Mouse (Mus musculus) intestine, embryonic 15.5 days (tissue): Measurements from ENCODE around the gene 4933417A18Rik. TPM values are rescaled to one million over a fixed set of nuclear protein-coding genes. Genes with fewer than 3 reads are reported as not detected.
"Not testable (repeated sequence)": the region's sequence is repeated elsewhere in the genome, so short reads cannot be mapped to it uniquely, and the experiment has no call there.

Experiments used
- ATAC-seq: fragments of 200-750 bp; cut with Nextera tagmentation; 2 replicates; pipeline ENCODE4 v1.8.0; 2017; ENCODE audit warnings: moderate TSS enrichment, moderate library complexity
- H3K27ac ChIP-seq: fragments of 300-500 bp; sonication (generic); 2 replicates; pipeline ENCODE4 v1.5.1; 2015; ENCODE audit warnings: mild to moderate bottlenecking, inconsistent platforms
- H3K27me3 ChIP-seq: fragments of 300-500 bp; sonication (generic); replicated peaks from 2 replicates; pipeline ENCODE4 v1.6.1; 2015; ENCODE audit warnings: inconsistent platforms
- H3K36me3 ChIP-seq: fragments of 300-500 bp; sonication (generic); 2 replicates; pipeline ENCODE4 v1.6.1; 2015; ENCODE audit warnings: inconsistent platforms
- H3K4me1 ChIP-seq: fragments of 300-500 bp; sonication (generic); replicated peaks from 2 replicates; pipeline ENCODE4 v1.6.1; 2015; ENCODE audit warnings: inconsistent platforms
- H3K4me2 ChIP-seq: fragments of 300-500 bp; sonication (generic); replicated peaks from 2 replicates; pipeline ENCODE4 v1.6.1; 2015; ENCODE audit warnings: mild to moderate bottlenecking, inconsistent platforms
- H3K4me3 ChIP-seq: fragments of 300-500 bp; sonication (generic); replicated peaks from 2 replicates; pipeline ENCODE4 v1.5.1; 2015; ENCODE audit warnings: inconsistent platforms
- H3K9ac ChIP-seq: fragments of 300-500 bp; sonication (generic); 2 replicates; pipeline ENCODE4 v1.6.1; 2015; ENCODE audit warnings: inconsistent platforms
- H3K9me3 ChIP-seq: fragments of 300-500 bp; sonication (generic); 2 replicates; pipeline ENCODE4 v1.6.1; 2016; ENCODE audit warnings: inconsistent platforms
- WGBS: fragments of 180-500 bp; shearing (Covaris S2); methylation state at CpG from one replicate; pipeline ENCODE4 v1.1.7; 2015; 5-methylcytosine and 5-hydroxymethylcytosine counted together
- polyA plus RNA-seq: library from polyadenylated mRNA; unstranded; fragments of >200 nt; fragmentation: Nextera tagmentation; extraction: Ambion mirVana; gene quantifications from 2 replicates; pipeline ENCODE4 v1.2.1, GENCODE M21; 2015

4933417A18Rik gene
- not detected in 2 replicates for polyA plus RNA-seq

DNA sequence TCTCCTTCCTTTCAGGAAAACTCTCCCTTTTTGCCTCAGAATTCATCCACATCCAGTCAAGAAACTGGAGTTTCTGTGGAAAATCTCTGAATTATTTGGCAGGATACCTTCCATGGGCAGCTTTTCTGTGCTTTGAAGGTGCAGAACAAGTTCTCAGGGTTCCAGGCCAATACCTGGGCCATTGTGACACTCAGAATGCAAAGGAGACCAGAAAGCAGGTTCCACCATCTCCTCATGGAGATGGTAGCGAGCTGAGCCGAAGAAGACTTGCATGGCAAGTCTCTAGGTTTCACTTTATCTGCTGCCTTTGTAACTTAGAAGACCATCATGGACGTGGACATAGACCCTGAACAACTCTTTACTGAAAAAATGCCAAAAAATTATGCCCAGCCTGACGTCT lies at the start of gene 4933417A18Rik, which contains the start of gene Fam217a:
Gene 4933417A18Rik (plus strand): TSS at position 200 of the 400 bp plus-strand sequence.
Gene Fam217a (minus strand): TSS at position 101 of the 400 bp plus-strand sequence.
- no peak for ATAC-seq
- Histone ChIP-seq H3K27me3 (no peaks in the 10 kb centered on the region), H3K27ac (no peak within 1 kb of the TSS), H3K9ac (no peak within 1 kb of the TSS), H3K4me1 (no peaks in the 10 kb centered on the region), H3K4me2 (no peak within 1 kb of the TSS), H3K9me3 (no peaks in the 10 kb centered on the region), H3K36me3 (no peaks in the 10 kb centered on the region), H3K4me3 (no peak within 1 kb of the TSS)
- 77% methylated on average over 4 of the region's 4 CpGs for WGBS

DNA sequence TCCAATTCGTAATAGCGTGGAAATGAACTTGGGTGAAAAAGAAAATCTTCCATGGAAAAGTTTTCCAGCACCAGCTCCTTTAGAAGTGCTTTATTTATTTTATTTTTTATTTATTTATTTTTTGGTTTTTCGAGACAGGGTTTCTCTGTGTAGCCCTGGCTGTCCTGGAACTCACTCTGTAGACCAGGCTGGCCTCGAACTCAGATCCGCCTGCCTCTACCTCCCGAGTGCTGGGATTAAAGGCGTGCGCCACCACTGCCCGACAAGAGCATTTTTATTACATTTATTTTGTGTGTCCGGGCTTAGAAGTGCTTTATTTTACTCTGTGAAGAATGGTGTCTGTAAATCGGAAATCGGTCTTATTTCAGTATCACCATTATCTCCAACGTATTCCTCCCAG lies 49.5 kb upstream of the 4933417A18Rik start:
- ATAC-seq: peak; percentile 17; the same call in 1 of the 2 replicates
- peak overlapping the region; percentile 75 for H3K4me2 ChIP-seq
- H3K4me3 ChIP-seq: peak overlapping the region; percentile 98

DNA sequence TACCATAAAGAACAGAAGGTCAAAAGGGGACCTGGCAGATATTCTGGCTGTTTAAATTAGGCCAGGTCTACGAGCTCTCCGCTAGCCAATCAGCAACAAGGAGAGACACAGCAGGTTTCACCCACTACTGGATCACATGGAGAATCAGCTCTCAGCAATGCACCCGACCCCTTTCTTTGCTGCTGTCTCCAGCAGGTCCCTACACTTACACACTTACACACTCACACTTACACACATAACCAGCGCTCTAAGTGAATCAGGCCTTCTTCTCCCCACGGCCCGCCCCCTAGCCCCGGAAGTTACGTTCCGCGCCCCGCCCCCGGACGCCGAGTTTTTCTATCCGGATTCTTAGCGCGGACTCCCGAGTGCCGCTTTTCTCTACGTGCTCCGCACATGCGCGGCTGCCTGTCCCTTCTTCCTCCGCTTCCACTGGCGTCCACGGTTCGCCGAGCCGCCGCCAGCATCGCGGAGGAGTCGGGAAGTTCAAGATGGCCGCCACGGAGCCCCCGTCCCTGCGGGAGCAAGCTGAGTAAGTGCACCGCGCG lies 49.0 kb upstream of the 4933417A18Rik start, which contains the start of gene Prpf4b:
Gene Prpf4b (plus strand): TSS at position 137 of the 545 bp plus-strand sequence.
- Histone ChIP-seq H3K27ac (peak within 1 kb of the TSS; percentile 99), H3K9me3 (no peaks in the 10 kb centered on the region), H3K9ac (peak within 1 kb of the TSS; percentile 98), H3K4me3 (peak within 1 kb of the TSS; percentile 98), H3K36me3 (peaks cover 3% of the 10 kb centered on the region; the same call in 1 of the 2 replicates), H3K27me3 (no peaks in the 10 kb centered on the region), H3K4me1 (peaks cover 6% of the 10 kb centered on the region; the same call in 1 of the 2 replicates), H3K4me2 (peak within 1 kb of the TSS; percentile 75)
- ATAC-seq: peak; percentile 82
- WGBS: under 1% methylated on average over 40 of the region's 40 CpGs

More for the DNA sequence above, 49.5 kb upstream of the 4933417A18Rik start:
- H3K9me3 ChIP-seq, H3K9ac ChIP-seq, H3K4me1 ChIP-seq, H3K27me3 ChIP-seq, H3K36me3 ChIP-seq: not testable (repeated sequence)
- WGBS: 15% methylated on average over 13 of the region's 13 CpGs
- H3K27ac ChIP-seq: peak overlapping the region; percentile 99

DNA sequence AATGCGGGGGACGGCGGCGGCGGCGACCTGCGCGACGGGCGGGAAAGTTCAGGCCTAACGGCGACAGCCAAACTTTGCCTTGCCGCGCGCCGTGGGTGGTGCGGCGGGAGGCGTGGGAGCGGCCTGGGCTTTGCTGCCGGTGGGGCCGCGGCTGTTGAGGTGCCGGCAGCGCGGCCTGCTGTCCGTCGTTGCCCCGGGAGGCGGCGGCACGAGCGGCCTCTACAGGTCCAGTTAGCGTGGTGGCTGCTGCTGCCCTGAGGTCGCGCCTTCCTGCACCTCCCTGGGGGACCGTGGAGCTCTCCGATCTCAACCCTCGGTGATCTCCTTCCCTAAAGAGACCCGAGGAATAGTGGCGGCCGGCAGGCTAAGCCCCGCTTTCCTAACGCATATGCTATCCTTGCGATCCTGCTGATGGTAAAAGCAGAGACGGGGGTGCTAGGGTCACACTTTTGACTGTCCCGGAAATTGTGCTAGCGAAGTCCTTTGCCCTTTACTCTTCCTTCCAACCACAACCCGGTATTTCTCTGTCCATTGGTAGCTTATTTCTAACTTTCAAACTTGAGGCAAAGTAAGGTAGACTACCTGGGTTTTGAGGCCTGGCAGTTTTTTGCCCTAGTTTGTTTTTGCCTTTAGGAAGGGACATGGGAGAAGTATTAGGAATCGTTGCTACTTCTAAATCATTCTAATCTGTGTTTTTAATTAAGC lies 48.3 kb upstream of the 4933417A18Rik start:
- H3K36me3 ChIP-seq: peaks cover 3% of the 10 kb centered on the region; the same call in 1 of the 2 replicates
- peak overlapping the region; percentile 98 for H3K9ac ChIP-seq
- peak overlapping the region; percentile 75 for H3K4me2 ChIP-seq
- H3K27me3 ChIP-seq: no peaks in the 10 kb centered on the region
- under 1% methylated on average over 50 of the region's 50 CpGs for whole genome bisulfite sequencing
- no peaks in the 10 kb centered on the region for H3K9me3 ChIP-seq
- peak overlapping the region; percentile 98 for H3K4me3 ChIP-seq
- ATAC-seq: peak; percentile 61
- H3K27ac ChIP-seq: peak overlapping the region; percentile 99
- peaks cover 6% of the 10 kb centered on the region; the same call in 1 of the 2 replicates for H3K4me1 ChIP-seq

DNA sequence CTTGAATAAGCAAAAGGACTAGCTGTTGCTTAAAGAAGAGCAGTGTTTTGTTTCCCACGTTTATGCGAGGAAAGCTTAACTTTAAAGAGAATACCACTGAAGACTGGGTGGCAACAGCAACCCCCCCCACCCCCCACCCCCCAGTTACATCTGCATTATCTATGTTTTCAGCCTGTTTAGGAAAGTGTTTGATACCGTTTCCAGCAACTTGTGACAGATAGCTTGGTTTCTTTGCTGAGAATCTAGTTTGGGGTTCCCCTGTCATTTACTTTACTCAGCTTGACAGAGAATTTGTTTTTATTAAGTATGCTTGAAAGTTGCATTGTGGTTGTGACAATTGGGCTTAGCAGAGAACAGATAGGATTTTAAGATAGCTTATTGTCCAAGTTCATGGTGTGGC lies 47.7 kb upstream of the 4933417A18Rik start:
- Histone ChIP-seq H3K9ac (peak overlapping the region; percentile 98), H3K36me3 (peaks cover 3% of the 10 kb centered on the region; the same call in 1 of the 2 replicates), H3K4me3 (peak overlapping the region; percentile 98), H3K27me3 (no peaks in the 10 kb centered on the region), H3K4me1 (peaks cover 6% of the 10 kb centered on the region; the same call in 1 of the 2 replicates), H3K27ac (no peak overlapping the region), H3K9me3 (no peaks in the 10 kb centered on the region), H3K4me2 (peak overlapping the region; percentile 75)
- WGBS: 5% methylated on average over 3 of the region's 3 CpGs
- ATAC-seq: no peak

DNA sequence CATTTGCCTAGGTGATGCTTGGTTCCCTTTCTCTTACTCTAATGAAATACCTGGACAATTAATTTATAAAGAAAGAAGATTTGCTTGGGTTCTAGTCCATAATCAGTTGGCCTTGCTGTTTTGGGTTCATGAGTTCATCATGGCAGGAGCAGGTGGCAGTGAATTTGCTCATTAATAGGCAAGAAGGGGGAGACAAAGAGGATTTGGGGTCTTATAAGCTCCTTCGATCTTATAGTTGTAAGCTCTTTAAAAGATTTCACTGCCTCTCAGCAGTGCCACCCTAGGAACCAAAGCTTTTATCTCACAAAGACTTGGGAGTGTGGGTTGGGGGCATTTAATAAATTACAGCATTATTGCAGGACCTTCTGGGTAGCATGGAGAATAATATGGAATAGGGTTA lies 31.3 kb upstream of the 4933417A18Rik start:
- Histone ChIP-seq H3K4me1 (no peaks in the 10 kb centered on the region), H3K4me3 (no peak overlapping the region), H3K27me3 (no peaks in the 10 kb centered on the region), H3K9me3 (no peaks in the 10 kb centered on the region), H3K9ac (no peak overlapping the region), H3K36me3 (peaks cover 47% of the 10 kb centered on the region), H3K27ac (no peak overlapping the region), H3K4me2 (no peak overlapping the region)
- ATAC-seq: no peak
- 100% methylated on average over 1 of the region's 1 CpGs for WGBS

DNA sequence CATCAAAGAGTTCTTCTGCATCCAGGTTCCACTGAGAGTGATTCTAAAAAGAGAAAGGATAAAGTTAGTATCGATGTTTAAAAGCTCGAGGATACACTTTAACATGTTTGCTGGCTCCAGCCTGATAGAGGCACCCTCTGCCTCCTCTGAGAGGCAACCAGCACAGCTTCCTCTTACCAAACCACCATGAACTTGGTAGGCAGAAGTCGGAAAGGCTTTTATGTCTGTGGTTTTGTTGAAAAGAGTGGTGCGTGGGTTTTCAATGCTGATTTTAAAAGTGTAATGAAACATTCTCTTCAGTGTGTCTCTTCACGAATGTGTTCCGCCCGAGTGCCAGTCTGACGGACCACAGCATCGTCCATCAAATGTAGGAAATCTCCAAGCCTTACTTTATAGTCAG lies 9.6 kb upstream of the 4933417A18Rik start:
- no peak overlapping the region for H3K4me3 ChIP-seq
- no peak overlapping the region for H3K27ac ChIP-seq
- peaks cover 5% of the 10 kb centered on the region; the same call in 1 of the 2 replicates for H3K4me1 ChIP-seq
- ATAC-seq: no peak
- H3K9ac ChIP-seq: no peak overlapping the region
- H3K36me3 ChIP-seq: no peaks in the 10 kb centered on the region
- WGBS: 79% methylated on average over 9 of the region's 9 CpGs
- no peak overlapping the region for H3K4me2 ChIP-seq
- H3K27me3 ChIP-seq: no peaks in the 10 kb centered on the region
- no peaks in the 10 kb centered on the region for H3K9me3 ChIP-seq

DNA sequence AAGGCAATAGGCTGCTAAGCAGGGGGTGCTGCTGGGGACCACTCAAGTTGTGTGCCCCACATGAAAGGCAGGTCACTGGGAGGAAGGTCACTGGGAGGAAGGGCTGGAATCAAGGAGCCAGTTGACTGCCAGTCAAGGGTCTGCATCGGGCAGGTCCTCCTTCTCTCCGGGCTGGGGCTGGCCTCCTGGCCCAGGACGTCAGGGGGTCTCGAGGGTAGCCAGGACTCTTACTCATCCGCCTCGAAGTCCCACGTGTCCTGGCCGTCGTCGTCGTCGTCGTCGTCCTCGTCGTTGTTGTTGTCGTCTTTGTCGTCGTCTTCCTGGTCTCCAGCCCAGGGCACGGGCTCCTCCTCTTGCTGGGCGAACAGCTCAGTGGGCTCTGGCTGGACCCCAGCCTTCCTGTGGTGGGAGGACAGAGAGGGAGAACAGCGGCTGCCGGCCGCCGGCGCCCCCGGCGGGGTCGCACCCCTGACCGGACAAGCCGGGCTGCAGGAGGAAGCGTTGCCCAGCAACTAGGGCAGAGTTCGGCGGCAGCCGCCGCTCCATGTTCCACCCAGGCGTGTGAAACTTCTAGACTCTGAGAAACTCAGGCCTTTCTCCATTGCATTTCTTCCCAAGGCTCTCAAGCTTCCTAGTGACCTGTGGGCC lies 7.6 kb upstream of the 4933417A18Rik start:
- Histone ChIP-seq H3K4me2 (peak overlapping the region; percentile 63), H3K36me3 (no peaks in the 10 kb centered on the region), H3K27me3 (no peaks in the 10 kb centered on the region), H3K9me3 (no peaks in the 10 kb centered on the region), H3K9ac (peak overlapping the region; percentile 46), H3K27ac (no peak overlapping the region), H3K4me1 (peaks cover 5% of the 10 kb centered on the region; the same call in 1 of the 2 replicates), H3K4me3 (peak overlapping the region; percentile 28)
- ATAC-seq: no peak
- WGBS: 42% methylated on average over 37 of the region's 37 CpGs

DNA sequence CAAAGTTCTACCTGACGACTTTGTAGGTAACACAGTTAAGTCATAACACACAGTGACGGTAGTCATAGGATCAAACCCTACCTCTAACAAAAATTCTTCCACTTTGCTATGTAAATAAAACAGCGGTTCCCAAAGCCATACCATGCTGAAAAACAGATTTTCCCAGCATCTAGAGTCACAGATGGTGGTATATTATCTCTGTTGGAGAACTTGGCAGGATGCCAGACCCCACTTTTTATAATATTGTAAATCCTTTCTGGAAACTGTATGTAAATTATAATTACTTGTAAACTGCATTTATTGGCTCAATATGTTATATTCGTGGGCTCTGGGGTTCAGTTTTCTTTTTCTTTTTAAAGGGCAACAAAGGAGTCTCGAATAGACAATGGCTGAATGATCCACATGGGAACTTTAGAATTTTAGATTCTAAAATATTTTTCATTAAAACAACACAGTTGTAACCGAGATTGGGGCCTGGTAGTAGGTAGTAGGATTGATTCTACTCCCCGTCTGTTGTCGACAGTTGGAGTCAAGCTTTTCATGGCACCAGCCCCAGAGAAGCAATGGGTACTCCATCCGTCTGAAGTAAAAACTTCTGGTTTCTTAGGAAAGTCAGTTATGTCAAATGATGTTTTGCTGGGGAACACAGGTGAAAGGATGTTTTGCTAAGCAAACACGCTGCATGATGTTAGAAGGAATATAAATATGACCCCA lies 10.9 kb downstream of the 4933417A18Rik start:
- ATAC-seq: no peak
- Histone ChIP-seq H3K9me3 (no peaks in the 10 kb centered on the region), H3K4me1 (no peaks in the 10 kb centered on the region), H3K27me3 (no peaks in the 10 kb centered on the region), H3K4me2 (no peak overlapping the region), H3K9ac (no peak overlapping the region), H3K4me3 (no peak overlapping the region), H3K36me3 (no peaks in the 10 kb centered on the region), H3K27ac (no peak overlapping the region)
- WGBS: 67% methylated on average over 10 of the region's 10 CpGs

DNA sequence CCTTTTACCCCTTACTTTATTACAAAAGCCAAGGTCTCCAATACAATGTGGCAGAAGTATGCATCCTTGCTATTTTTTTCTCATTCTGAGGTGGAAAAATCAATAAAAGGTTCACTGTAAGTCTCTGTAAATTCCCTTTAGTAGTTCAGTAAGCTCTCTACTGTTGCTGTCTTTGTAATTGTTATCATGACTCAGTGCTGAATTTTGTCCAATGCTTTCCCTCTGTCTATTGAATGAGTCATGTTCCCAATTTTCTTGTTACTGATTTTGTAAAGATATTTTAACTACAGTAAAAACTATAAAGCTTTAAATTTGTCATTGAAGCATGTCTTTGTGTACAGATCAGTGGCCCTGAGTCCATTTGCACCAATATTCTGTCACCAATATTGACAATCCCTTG lies 18.2 kb downstream of the 4933417A18Rik start:
- Histone ChIP-seq H3K4me1 (no peaks in the 10 kb centered on the region), H3K36me3 (no peaks in the 10 kb centered on the region), H3K4me2 (no peak overlapping the region), H3K9ac (no peak overlapping the region), H3K27ac (no peak overlapping the region), H3K9me3 (no peaks in the 10 kb centered on the region), H3K4me3 (no peak overlapping the region), H3K27me3 (no peaks in the 10 kb centered on the region)
- no peak for ATAC-seq

DNA sequence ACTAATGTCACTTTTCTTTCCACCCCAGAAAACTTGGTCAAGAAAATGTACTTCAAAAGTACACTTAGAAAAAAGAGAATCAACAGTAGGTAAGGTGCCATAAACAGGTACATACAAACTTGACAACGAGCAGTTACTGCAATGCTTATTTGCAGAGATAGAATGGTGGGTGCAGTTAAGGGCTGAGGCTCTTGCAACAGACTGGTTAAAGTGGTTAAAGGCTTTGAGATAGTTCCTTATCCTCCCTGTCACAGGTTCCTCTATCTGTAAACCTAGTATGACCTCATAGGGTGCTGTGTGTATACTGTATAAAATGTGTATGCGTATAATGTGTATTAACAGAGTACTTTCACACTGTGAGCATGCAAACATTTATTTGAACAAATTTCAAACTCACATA lies 27.2 kb downstream of the 4933417A18Rik start:
- H3K9me3 ChIP-seq, H3K27me3 ChIP-seq, H3K4me1 ChIP-seq, H3K9ac ChIP-seq, H3K4me3 ChIP-seq, H3K36me3 ChIP-seq, ATAC-seq, H3K4me2 ChIP-seq, H3K27ac ChIP-seq: not testable (repeated sequence)
- 86% methylated on average over 2 of the region's 2 CpGs for WGBS

DNA sequence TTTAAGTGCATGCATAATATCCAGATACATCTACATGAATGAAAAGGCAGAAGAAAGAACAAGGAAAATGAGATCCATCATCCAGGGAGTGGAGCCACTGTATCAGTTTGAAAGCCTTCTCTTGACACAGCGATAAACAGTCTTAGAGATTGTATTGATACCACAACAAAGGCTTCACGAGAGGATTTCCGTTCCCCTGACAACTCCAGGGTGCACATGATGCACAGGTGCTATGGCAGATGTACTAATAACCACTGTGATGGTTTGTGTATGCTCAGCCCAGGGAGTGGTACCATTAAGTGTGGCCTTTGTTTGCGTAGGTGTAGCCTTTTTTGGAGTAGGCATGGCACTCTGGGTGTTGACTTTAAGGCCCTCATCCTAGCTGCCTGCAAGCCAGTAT lies 32.7 kb downstream of the 4933417A18Rik start:
- H3K9me3 ChIP-seq: no peaks in the 10 kb centered on the region
- H3K9ac ChIP-seq: no peak overlapping the region
- H3K27me3 ChIP-seq: no peaks in the 10 kb centered on the region
- 77% methylated on average over 4 of the region's 4 CpGs for WGBS
- no peak overlapping the region for H3K4me2 ChIP-seq
- H3K27ac ChIP-seq: no peak overlapping the region
- ATAC-seq: no peak
- no peaks in the 10 kb centered on the region for H3K4me1 ChIP-seq
- H3K36me3 ChIP-seq: no peaks in the 10 kb centered on the region
- H3K4me3 ChIP-seq: no peak overlapping the region
